Mouse (Mus musculus) spleen, postnatal 14 days (tissue): Measurements from ENCODE around the gene Anapc13.

Experiments used
- DNase-seq, 2 experiments: peaks; one replicate each; pipeline ENCODE4 v3.0.0; 2021 to 2022; ENCODE audit warnings: low spot score in 2 of 2

Anapc13 gene

DNA sequence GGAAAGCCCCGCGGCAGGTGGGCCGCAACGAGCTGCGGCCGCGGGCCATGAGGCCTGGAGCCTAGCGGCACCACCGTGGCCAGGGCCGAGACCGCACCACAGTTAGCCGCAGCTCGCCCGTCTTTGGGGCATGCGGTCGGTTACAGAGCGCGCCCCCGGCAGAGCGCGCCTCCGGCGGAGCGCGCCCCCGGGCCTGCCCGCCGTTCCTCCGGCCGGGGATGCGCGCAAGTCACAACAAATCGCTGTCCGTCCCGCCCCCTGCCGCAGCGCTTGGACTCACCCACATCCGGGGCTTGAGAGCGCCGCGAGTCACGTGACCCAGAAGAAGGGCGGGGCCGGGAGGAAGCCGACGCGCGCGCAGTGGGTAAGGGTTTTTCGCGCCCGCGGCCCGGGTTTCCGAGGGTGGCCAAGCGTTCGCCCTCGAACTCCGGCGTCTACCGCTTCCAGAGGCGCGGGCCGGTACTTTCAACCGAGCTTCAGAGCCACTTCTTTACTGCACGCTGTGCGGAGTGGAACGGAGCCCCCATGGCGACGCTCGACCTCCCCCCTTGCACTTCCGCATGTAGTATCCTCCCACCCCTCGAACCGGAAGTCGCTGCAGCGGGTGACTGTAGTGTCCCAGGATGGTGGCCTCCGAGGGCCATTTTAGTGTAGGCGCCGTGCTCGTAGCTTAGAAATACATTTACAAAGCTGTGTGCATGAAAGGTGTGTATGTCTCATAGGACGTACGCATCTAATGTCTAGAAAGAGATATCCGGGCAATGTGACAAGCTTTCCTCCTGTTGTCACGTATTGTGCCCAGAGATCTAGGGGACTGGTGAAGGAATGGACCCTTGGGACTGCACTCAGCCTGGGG, at the start of gene Anapc13, which contains the start of gene Cep63:
TSS of gene Anapc13 (plus strand) at position 314 of the 856 bp plus-strand sequence.
TSS of gene Cep63 (minus strand) at position 552 of the 856 bp plus-strand sequence.
- DNase-seq: peak; percentile 96 to 97

DNA sequence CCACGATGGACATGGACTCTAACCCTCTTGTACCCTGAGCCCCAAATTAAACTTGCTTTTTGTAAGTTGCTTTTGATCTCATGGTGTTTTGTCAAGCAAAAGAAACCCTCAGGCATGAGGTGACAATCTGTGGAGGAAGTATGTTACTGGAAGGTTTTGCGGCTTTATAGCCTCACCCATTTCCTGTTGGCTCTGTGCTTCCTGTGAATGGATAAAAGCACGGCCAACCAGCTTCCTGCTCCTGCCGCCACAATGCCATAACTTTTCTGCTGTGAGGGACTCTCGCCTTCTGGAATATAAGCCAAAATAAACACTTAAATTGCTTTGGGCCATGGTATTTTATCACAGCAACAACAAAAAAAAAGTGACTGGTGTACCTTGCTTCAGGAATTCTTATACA, 48.6 kb upstream of the Anapc13 start:
- no peak for DNase-seq

DNA sequence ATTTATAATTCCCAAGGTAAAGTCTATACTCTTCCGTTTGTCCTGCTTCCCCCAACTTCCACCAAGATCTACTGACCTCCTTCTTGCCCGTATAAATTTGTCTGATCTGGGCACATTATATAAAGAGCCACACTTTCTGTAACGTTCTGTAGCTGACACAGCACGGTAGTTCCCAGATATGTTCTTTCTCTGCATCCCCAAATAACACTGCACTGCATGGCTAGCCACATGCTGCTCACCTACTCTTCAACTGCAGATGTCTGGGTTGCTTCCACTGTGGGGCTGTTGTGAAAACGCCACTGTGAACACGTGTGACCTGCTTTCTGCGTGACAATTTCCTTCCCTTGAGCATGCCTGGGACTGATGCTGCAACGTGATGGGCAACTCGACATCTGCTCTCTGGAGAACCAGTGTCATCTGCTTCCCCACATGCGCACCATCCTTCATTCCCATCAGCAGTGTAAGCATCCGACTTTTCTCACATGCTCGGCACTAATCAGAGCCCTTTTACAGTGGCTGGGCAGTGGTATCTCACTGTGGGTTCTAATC, 44.1 kb upstream of the Anapc13 start:
- DNase-seq: no peak

DNA sequence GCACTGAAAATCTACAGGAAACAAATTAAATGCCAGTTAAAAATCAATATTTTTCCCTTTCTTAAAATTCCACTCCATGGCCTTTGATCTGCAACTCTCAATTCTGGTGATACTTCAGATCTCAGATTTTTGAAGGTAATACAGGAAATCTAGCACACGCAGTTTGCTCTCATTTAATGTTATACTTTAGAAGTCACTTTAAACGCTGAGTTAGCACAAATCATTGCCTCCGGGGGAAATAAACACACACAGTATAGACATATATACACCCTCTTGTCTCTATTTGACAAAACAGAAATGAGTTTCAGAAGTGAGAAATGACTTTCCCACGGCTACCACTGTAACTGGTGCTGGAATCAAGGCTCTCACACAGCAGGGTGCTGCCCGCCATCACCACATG, 38.7 kb upstream of the Anapc13 start:
- DNase-seq: no peak

DNA sequence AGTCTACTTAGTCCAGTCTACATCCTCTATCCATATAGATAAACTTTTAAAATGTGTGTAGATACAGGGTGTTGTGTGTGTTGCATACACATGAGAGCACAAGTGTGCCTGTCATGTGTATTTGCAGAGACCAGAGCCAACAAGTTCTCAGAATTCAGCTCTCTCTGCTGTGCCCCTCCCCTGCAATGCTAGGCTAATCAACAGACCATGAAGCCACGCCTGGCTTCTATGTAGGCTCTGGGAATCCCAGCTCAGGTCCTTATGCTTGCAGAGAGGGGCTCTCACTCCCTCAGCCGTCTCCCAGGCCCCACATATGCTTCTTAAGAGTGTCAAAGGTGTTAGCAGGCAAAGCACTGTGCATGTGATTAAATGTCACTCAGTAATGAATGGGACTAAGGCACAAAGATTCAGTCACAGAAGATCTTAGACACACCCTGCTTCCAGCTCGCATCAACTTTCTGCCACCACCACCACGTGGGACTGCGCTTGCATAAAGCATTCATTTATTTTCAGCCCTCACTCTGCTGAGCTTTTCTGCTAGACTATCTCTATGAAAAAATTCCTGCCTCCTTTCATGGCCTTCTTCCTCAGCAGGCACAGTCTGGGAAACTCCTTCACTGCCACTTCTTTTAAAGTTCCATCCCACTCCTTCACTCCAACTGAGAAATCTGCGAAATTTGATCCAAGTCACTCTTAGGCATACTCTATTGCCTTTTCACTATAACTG, 31.3 kb upstream of the Anapc13 start:
- DNase-seq: no peak

DNA sequence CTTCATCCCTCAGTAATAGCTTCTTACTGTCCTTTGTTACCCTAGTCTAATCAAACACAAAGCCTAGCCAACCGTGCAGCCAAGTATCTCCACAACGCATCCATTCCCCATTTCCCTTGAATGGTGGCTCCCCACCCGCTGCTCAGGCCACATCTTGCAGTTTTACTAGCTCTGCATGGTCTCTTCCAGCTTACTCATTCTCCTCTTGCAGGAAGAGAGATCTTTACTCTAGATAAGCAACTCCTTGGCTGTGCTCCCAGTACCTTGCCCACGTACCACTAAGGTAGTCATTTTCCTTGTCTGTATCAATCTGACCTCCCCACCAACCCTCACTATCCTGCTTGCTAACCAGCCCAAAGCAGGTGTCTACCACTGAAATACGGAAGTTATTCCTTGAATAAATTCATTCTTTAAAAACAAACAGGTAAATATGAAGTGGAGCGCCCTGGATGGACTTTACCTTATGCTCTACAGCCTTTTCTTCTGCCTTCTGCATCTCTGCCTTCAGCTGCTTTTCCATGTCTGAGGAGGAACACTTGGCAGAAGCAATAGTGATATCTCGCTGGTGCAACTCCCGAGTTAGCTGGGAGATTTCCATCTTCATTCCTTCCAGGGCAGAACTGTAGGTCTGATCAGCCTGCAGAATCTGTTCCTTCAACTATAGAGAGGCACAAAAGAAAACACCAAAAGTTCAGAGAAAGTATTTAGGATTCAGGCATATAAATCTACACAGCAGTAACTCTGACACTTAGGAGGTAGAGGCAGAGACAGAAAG, 30.2 kb upstream of the Anapc13 start:
- DNase-seq: no peak

DNA sequence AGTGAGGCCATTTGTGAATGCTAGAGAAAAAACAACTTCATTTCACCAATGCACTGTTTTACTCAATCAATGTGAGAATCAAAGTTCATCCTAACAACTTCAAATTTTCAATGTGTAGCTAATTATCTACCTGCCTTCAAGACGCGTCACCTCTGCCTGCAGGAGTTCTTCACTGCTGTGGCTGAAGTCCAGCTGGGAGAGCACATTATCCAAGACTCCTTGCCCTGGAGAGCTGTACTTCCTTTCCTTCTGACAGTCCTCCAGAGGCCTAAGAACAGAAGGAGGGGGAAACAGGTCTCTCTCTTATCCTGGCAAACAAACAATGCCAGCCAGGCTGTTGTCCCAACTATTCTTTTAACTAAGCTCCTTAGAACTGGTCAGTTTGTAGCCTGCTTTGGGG, 24.9 kb upstream of the Anapc13 start:
- DNase-seq: no peak

DNA sequence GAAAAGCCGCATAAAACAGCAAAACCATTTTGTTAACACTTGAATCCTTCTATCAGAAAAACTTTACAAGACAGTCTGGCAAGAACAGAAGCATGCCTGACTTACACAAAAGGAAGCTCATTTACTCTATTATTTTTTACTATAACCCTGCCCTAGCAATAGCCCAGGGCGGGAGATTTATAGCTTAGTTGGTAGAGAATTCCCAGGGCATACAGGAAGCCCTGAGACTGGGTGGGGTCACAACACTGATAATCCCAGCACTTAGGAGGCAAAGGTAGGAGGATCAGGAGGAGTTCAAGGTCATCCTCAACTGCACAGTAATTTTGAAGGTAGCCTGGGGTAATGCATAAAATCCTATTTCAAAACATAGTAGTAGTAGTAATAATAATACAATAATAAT, 24.4 kb upstream of the Anapc13 start:
- DNase-seq: no peak

DNA sequence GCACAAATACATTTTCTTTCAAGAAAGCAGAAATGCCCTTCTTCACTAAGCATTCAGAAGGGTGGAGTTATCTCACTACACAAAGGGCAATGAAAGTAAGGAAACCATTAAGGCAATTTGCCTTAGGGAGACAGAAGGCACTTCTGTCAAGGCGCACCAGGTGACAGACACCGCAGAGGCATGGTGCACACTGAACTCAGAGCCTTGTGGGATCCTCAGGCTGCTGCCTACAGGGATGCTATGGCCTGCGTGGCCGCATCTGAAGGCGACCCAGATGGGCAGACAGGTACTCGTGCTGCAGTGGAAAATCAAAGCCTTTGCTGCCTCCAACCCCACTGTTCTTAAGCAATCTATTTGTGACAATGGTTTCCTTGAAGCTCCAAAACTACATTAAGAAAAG, 20.9 kb upstream of the Anapc13 start:
- no peak for DNase-seq

DNA sequence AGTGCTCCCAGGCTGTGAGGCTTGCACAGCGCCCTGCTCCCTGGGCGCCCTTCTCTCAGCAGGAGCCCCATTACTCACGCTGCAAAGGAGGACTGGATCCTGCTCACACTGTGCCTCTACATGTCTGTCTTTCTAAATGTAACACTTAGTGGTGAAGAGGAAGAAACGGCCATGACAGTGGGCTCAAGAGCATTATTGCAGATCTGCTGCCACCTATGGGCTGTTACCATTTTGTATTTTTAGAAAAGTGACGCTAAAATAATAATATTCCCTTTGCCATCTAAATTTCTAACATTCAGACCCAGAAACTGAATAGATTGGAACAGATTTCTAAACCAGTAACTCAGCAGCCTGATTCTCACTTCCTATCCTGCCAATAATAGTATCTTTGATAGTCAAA, 18.6 kb upstream of the Anapc13 start:
- DNase-seq: no peak

DNA sequence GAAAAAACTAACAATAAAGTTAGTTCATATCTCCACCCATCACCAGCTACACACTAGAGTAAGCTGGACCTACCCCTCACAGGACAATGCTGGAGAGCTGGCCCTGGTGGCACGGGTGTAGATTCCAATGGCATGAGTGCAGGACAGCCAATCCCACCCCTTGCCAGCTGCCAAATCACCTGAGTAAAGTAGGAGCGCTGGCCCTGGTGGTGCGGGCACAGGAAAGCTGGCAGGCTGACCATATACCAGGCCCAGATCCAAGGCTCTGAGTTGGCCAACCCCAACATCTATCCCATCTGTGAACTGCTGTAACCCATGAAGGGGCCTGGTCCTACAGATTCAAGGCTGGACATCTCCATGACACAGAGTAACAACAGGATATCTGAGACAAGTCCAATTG, 16.9 kb upstream of the Anapc13 start:
- no peak for DNase-seq

DNA sequence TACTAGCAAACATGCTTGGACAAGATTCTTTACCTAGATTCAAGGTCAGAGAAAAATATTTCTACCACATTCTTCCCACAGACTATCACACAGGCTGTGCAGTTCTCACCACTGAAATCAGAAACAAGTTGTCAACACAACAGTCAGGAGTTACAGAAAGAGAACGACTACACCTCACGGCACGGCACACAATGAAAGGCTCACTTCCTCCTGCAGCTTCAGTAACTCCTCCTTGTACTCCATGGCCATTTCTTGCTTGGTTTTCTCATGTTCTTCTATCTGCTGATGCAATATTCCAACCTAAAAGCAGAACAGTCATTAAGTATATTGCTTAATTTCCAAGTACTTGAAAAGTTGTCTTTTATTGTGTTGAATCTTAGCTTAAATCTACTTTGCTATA, 11.0 kb upstream of the Anapc13 start:
- no peak for DNase-seq

DNA sequence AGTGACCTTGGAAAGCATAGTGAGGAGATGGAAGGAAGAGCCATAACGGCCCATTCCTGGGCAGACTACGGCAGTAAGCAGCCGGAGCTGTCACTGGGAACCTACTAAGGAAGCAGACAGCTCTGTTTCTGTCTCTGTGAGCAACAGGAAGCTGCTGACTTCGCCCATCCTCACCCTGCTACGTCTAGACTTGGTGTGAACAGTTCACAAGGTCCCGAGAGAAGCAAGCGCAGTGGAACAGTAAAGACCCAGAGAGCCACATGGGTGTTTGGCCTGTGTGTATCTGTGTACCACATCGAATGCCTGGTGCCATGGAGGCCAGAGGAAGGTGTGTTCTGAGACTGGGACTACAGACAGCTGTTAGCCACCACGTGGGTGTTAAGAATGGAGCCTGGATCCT, 9.8 kb upstream of the Anapc13 start:
- no peak for DNase-seq

DNA sequence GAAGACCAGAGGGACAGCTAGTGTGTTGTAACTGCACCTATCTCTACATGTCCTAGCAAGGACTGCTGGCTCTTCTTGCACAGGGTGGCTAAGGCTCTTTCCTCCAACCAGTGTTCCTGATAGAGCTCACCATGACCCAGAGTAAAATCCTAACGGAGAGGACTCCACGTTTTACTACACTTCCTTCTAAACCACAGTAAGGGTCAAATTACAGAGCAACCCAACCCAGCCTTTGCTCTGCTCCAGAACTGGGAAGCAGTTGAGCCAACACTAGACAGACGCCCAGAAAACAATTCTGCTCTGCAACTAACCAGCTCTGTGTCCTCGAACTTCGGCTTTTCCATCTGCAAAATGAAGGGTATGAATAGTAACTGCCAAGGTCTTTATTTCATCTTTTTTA, 4.7 kb upstream of the Anapc13 start:
- DNase-seq: no peak

DNA sequence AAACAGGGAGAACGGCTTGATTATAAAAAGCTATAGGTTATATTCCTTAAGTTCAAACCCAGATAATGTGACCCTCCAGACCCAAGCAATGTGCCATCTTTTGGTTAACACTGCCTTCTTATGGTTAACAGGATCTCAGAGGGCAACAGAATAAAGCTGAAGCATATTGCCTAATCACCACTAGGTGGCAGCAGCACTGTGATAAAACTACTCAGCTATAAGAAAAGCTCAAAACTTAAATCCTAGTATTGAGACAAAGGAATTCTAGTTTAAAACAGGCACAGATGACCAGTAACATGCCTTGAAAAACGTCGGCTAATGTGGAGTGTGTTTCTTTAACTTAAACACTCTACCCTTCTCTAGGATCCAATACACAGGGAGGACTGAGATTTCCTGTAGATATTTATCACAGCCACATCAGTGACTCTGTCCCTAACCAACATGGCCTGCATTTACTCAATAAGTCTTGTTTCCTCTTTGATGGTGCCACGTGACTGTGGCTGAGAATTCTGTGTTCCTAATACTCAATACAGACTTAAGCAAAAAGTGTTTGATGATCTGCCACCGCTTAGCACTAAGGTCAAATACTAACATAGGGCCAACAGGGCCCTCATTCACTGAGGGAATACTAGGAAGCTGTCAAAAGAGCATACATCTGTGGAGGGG, 3.8 kb upstream of the Anapc13 start:
- peak in 1 of 2 experiments; percentile 34 for DNase-seq

DNA sequence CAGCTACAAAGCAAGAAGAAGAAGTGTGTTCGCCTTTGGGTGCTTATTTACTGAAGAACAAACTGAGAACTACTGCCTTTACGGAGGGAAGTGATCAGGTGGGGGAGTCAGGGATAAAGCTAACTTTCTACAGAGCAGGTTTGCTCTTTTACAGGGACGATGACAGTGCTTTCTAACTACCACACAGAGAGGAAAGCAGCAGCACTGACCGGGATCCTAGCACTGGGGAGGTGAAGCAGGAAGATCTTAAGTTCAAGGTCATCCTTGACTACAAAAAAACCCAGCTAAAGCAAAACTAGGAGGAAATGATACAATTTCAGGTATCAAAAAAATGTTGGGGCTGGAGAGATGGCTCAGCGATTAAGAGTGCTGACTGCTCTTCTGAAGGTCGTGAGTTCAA, 3.2 kb upstream of the Anapc13 start:
- no peak for DNase-seq

DNA sequence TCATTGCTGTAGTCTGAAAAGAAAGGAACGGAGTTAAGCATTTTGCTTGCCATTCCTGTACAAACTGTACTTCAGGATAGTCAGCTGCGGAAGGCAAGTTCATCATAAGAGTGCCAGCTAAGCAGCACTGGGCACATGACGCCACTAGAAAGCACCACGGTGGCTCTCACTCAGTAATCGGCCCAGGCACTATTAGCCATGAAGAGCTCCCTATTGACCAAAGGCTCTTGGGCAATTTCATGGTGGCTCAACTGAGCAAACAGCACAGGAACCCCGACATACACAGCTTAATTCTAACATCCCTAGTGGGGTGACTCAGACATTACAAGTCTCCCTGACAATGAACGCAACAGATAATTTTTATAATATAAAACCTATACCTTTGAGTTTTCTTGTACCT, 2.5 kb upstream of the Anapc13 start:
- DNase-seq: no peak

DNA sequence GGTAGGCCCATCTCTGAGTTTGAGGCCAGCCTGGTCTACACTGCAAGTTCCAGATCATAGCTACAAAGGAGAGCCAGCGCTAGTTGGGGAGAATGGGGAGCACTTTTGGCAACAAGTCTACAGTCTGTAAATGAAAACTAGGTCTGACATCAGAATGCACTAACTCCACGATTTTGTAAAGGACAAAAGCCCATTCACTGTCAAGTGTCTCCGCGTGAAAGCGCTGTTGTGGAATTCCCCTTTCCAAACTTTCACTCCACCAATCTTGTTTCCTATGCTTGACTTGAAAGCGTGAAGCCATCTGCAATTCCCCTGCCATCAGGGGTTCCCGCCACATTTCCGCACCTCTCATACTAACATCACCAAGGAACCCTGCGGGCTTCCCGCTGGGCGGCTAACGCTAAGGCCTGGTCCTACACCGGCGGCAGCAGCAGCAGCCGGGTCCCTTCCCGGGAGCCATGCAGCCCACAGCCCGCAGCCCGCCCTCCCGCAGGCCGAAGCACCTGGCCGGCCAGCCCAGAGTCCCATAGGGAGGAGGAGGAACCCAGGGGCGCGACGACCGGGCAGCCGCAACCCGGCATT, 604 bp upstream of the Anapc13 start:
- no peak for DNase-seq

DNA sequence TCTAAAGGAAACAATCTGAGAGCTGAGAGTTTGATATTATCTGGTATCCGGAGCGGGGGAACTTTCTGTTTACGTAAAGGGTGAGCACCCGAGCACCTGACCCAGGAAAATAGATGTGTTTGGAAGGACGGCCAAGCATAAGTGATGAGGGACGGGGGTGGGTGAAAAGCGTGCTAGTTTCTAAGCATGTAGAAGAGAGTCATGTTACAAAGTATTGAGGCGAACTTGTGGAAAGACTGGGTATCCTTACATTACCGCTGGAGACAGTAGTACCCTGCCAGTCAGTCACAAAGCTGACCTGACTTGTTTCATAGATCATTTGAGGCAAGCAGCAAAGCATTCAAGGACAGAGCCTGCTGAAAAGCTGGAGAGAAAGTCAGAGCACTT, 736 bp downstream of the Anapc13 start:
- DNase-seq: no peak

DNA sequence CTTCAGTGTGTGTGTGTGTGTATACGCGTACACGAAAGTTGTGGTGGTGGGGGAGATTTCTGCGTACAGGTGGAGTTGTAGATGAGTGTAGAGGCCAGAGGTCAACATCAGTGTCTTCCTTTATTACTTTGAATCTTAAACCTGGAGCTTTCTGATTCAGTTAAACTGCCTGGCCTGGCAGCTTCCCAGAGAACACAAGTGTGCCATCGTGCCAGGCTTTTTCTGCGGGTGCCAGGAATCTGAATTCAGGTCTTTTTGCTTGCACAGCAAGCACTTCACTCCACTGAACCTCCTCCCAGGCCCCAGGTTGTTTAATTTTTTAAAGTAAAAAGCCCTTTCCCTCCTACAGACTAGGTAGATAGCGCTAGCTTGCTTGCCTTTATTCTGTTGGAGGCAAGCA, 1.3 kb downstream of the Anapc13 start:
- no peak for DNase-seq

DNA sequence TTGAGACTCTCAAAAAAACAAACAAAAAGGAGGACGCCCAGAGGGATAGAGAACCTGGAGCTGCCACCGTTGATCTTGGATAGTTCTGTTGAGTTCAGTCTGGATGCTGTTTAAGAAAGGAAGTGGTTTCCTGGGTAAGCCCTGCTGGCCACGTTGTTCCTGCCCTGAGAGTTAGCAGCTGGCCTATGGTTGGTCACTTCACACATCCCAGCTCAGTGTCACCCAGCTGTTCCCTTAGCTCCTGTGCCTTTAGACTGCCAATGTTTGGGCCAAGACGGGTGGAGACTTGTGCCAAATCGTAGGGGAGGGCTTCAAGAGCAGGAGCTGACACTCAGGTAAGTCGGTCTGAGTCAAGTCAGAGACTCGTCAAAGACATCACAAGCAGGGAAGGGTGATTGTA, 3.0 kb downstream of the Anapc13 start:
- no peak for DNase-seq
